Mouse (Mus musculus) thymus, adult 2 months (tissue): Measurements from ENCODE around the gene Dach1. TPM values are rescaled to one million over a fixed set of nuclear protein-coding genes. Genes with fewer than 3 reads are reported as not detected.

Source experiments
- DNase-seq: peaks from one replicate; pipeline ENCODE4 v3.0.0; 2021
- H3K27ac ChIP-seq: fragments of 200-500 bp; 2 replicates; pipeline ENCODE4 v1.5.1; 2012; ENCODE audit warnings: low read length, control low read depth; ENCODE audit not compliant: control insufficient read depth, insufficient read depth
- H3K27me3 ChIP-seq: fragments of 200-500 bp; 2 replicates; pipeline ENCODE4 v1.6.1; 2012; ENCODE audit warnings: mild to moderate bottlenecking, low read length, moderate library complexity, mixed read lengths; ENCODE audit not compliant: control insufficient read depth, insufficient read depth
- H3K36me3 ChIP-seq: fragments of 200-500 bp; 2 replicates; pipeline ENCODE4 v1.6.1; 2012; ENCODE audit warnings: mild to moderate bottlenecking, low read length, moderate library complexity; ENCODE audit not compliant: control insufficient read depth, insufficient read depth
- H3K4me1 ChIP-seq: fragments of 200-500 bp; replicated peaks from 2 replicates; pipeline ENCODE4 v1.6.1; 2012; ENCODE audit warnings: low read length; ENCODE audit not compliant: control insufficient read depth, insufficient read depth
- H3K4me3 ChIP-seq: fragments of 200-500 bp; 2 replicates; pipeline ENCODE4 v1.5.1; 2012; ENCODE audit warnings: mild to moderate bottlenecking, low read length, control low read depth, moderate library complexity; ENCODE audit not compliant: control insufficient read depth, insufficient read depth
- CTCF ChIP-seq: fragments of 200-500 bp; IDR thresholded peaks from 2 replicates; pipeline ENCODE4 v1.5.1; 2012; ENCODE audit warnings: mild to moderate bottlenecking, control low read depth, low read length, moderate library complexity, borderline replicate concordance; ENCODE audit not compliant: control insufficient read depth, poor library complexity, insufficient read depth; ENCODE audit errors: extremely low read depth
- POLR2A ChIP-seq: fragments of 200-500 bp; IDR thresholded peaks from 2 replicates; pipeline ENCODE4 v1.6.1; 2012; ENCODE audit warnings: mild to moderate bottlenecking, low read length, control low read depth, moderate library complexity; ENCODE audit not compliant: control insufficient read depth, poor library complexity, insufficient read depth; ENCODE audit errors: extremely low read depth
- WGBS: fragments of 180-500 bp; shearing (Covaris S2); methylation state at CpG from one replicate; pipeline ENCODE4 v1.1.7; 2018; 5-methylcytosine and 5-hydroxymethylcytosine counted together
- polyA plus RNA-seq: library from polyadenylated mRNA; depleted of rRNA; stranded (reverse); fragments of >200 nt; gene quantifications from 2 replicates; pipeline ENCODE4 v1.2.3, GENCODE M21; 2012

Dach1 gene
- polyA plus RNA-seq, 1 experiment: 0.38 TPM

GRCm38 (mm10) chr14:98072647-98073420 lies 96.7 kb downstream of the Dach1 start:
- Histone ChIP-seq H3K4me1 (no peaks in the 10 kb centered on the region), H3K36me3 (no peaks in the 10 kb centered on the region), H3K4me3 (no peak overlapping the region), H3K27ac (no peak overlapping the region), H3K27me3 (no peaks in the 10 kb centered on the region)
- no peak for DNase-seq
- TF ChIP-seq CTCF (no peak), POLR2A (no peak)
- 94% methylated on average over 11 of the region's 11 CpGs for WGBS

- TF ChIP-seq POLR2A (no peak), CTCF (no peak)
- Histone ChIP-seq H3K36me3 (no peaks in the 10 kb centered on the region), H3K4me1 (no peaks in the 10 kb centered on the region), H3K27me3 (no peaks in the 10 kb centered on the region), H3K27ac (no peak overlapping the region), H3K4me3 (no peak overlapping the region)
- 75% methylated on average over 4 of the region's 4 CpGs for WGBS
- DNase-seq: no peak
Observed at GRCm38 (mm10) chr14:98071877-98072276, 97.7 kb downstream of the Dach1 start.

- TF ChIP-seq POLR2A (no peak), CTCF (no peak)
- Histone ChIP-seq H3K4me3 (no peak overlapping the region), H3K27ac (no peak overlapping the region), H3K36me3 (no peaks in the 10 kb centered on the region), H3K27me3 (no peaks in the 10 kb centered on the region), H3K4me1 (no peaks in the 10 kb centered on the region)
- WGBS: 67% methylated on average over 4 of the region's 4 CpGs
- DNase-seq: no peak
Observed at GRCm38 (mm10) chr14:98067273-98067905, 102.2 kb downstream of the Dach1 start.

GRCm38 (mm10) chr14:98064190-98064589 lies 105.4 kb downstream of the Dach1 start:
- no peak for DNase-seq
- WGBS: 94% methylated on average over 2 of the region's 2 CpGs

GRCm38 (mm10) chr14:98049329-98049728 lies 120.2 kb downstream of the Dach1 start:
- Histone ChIP-seq H3K4me3 (no peak overlapping the region), H3K27ac (no peak overlapping the region), H3K27me3 (no peaks in the 10 kb centered on the region), H3K4me1 (no peaks in the 10 kb centered on the region), H3K36me3 (no peaks in the 10 kb centered on the region)
- 88% methylated on average over 2 of the region's 2 CpGs for WGBS
- no peak for DNase-seq
- TF ChIP-seq POLR2A (no peak), CTCF (no peak)

More at GRCm38 (mm10) chr14:98064190-98064589, 105.4 kb downstream of the Dach1 start:
- Histone ChIP-seq H3K4me1 (no peaks in the 10 kb centered on the region), H3K4me3 (no peak overlapping the region), H3K27ac (no peak overlapping the region), H3K36me3 (no peaks in the 10 kb centered on the region), H3K27me3 (no peaks in the 10 kb centered on the region)
- TF ChIP-seq POLR2A (no peak), CTCF (no peak)

- Histone ChIP-seq H3K27ac (no peak overlapping the region), H3K27me3 (no peaks in the 10 kb centered on the region), H3K4me1 (no peaks in the 10 kb centered on the region), H3K4me3 (no peak overlapping the region), H3K36me3 (no peaks in the 10 kb centered on the region)
- no peak for DNase-seq
- no peak for TF ChIP-seq POLR2A
- TF ChIP-seq CTCF: no peak
- WGBS: 93% methylated on average over 2 of the region's 2 CpGs
Observed at GRCm38 (mm10) chr14:98048403-98048802, 121.2 kb downstream of the Dach1 start.
